Mouse (Mus musculus) CH12.LX (cell line): ENCODE results near the gene 2310061N02Rik.

Source experiments
- NRF1 ChIP-seq: IDR thresholded peaks from 2 replicates; pipeline ENCODE4 v1.6.1; 2014; ENCODE audit warnings: low read depth, mild to moderate bottlenecking, inconsistent platforms, low read length, improper control_type of control experiment, moderate library complexity
- POLR2A ChIP-seq: IDR thresholded peaks from 2 replicates; pipeline ENCODE4 v1.6.1; 2011; ENCODE audit warnings: low read depth, mild to moderate bottlenecking, improper control_type of control experiment, low read length

- TF ChIP-seq POLR2A, result no peak
- no peak for TF ChIP-seq NRF1
These were observed 36.2 kb downstream of the 2310061N02Rik start, which contains the start of gene Krtap27-1 for GRCm38 (mm10) chr16:88671571-88671970.
